Mouse (Mus musculus) layer of hippocampus, adult 9-11 months (tissue): ENCODE results near the gene Fabp3.

Source experiments
- DNase-seq: peaks from one replicate; pipeline ENCODE4 v3.0.0; 2022

The Fabp3 gene

DNA sequence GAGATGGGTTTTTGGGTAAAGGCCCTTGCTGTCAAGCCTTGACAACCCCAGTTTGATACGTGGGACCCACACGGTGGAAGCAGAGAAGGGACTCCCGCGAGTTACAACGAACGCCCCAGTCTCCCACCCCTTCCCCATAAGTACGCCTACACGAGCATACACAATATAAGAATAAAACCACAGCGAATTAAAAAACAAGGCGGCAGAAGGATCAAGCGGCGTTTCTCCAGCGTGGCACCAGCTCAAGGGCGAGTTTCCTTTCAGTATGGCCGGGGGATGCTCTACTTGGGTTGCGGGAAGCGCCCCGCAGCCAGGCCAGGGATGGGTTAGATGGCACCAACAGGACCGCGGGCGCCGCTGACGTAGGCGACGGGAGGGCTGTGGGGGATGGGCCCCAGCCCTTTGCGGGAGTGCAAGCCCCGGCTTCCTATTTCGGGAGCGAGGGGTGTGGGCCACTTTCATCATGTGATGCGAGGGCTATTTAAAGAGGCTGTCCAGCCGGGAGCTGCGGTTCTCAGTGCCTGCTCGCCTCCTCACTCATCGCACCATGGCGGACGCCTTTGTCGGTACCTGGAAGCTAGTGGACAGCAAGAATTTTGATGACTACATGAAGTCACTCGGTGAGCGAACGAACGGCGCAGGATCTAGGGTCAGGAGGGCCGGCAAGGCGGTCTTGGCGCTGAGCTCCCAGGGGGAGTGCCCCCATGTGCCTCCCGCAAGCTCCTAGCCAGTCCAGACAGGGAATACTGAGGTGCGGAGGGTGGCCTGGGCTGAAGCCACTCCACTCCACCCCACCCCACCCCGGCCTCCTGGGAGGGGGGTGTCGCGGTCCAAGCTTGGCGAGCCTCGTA is at the start of gene Fabp3, which contains the start of gene Gm10570:
Gene Fabp3 (plus strand): TSS at position 365 of the 851 bp plus-strand sequence.
Gene Gm10570 (minus strand): TSS at position 444 of the 851 bp plus-strand sequence.
- peak; percentile 79 for DNase-seq

DNA sequence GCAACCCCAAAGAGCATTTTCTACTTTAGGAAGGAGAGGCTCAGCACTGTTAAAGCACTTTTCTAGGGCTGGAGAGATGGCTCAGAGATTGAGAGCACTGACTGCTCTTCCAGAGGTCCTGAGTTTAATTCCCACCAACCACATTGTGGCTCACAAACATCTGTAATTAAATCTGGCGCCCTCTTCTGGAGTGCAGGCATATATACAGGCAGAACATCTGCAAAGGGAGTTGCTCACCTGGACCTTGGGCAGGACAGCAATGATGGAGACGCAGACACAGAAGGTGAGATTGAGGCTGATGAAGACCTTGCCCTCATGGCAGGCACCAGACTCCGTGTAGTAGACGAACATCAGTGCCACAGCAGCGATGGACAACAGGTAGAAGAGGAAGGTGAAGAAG is 48.0 kb upstream of the Fabp3 start:
- DNase-seq = no peak

GRCm38 (mm10) chr4:130264131-130264530 is 44.3 kb upstream of the Fabp3 start:
- DNase-seq = no peak

- peak; percentile 41 for DNase-seq
These were observed 43.6 kb upstream of the Fabp3 start for GRCm38 (mm10) chr4:130264698-130265349.

DNA sequence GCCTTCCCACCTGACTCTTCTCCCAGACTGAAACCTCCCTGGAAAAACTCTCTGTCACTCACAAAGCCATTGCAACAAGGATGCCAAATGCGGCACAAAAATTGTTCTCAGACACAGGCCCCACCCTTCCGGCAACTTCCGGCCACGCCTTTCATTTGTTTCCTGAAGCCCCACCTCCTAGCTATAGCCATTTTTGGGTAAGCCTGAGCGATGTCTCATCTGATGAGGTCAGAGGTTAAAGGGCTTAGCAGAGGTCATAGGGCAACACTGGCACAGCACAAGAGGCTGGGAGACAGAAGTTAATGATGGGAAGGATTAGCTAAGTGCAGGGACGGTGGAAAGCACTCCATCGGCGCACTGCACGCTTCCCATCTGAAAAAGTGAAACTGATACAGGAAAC is 41.8 kb upstream of the Fabp3 start:
- DNase-seq = no peak

GRCm38 (mm10) chr4:130267069-130267468 is 41.3 kb upstream of the Fabp3 start:
- DNase-seq = no peak

GRCm38 (mm10) chr4:130268736-130269135 is 39.7 kb upstream of the Fabp3 start:
- no peak for DNase-seq

GRCm38 (mm10) chr4:130270089-130270488 is 38.3 kb upstream of the Fabp3 start:
- peak; percentile 89 for DNase-seq

DNA sequence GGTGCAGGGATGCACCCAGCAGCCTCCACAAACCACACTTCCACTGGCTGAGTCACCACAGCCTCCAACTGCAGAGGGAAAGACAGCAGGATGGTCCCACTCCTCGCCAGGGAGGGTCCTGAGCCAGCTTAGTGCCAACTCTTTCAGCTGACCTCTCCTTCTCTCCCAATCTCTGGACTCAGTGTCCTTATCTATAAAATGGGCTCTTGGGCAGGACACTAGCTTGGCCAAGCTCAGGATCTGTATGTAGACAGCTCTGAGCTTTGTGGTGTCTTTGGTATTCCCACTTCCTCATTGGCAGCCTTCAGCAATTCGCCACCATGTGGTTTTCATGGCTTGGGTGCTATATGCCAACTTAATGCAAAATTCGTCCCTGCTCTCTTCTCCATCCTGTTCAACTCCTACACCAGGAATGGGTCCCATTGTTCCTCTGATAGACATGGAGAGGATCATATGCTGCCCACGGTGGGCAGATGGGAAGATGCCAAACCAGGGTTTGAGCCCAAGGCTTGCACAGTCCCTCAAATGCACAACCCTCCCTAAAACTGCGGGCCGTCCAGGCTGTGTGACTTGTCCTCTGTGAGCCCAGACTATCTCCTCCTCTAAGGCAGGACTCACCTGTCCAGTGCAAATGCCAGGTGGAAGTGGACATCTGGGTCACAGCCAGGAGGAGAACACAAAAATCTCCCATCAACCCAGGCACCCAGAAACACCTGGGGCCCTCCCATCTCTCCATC is 37.6 kb upstream of the Fabp3 start:
- peak; percentile 46 for DNase-seq

DNA sequence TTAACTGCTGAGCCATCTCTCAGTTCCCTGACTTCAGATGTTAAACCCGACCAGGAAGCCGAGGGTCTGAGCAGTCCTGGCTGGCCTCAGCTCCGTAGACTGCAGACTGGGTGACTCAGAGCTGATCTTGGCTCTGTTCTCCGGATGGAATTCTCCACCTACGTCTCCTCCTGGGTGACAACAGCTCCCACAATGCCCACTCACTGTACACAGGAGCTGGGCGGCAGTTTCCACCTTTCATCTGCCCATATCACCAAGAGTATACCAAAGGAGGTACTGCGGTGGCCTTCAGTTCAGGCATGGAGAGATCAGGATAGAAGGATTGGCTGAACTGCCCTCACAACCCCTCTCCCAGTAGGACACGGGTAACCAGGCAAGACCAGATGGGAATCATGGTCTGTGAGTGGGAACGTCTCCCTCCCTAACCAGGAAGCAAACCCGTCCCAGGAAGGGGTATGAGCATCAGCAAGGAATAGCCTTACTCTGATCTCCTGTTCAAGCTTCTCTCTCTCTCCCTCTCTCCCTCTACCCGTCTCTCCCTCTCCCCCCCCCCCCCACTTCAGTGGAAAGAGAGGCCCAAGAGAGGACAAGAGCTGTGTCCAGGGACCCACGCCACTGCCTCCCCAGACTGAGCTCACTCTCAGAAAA is 34.6 kb upstream of the Fabp3 start:
- peak; percentile 59 for DNase-seq

DNA sequence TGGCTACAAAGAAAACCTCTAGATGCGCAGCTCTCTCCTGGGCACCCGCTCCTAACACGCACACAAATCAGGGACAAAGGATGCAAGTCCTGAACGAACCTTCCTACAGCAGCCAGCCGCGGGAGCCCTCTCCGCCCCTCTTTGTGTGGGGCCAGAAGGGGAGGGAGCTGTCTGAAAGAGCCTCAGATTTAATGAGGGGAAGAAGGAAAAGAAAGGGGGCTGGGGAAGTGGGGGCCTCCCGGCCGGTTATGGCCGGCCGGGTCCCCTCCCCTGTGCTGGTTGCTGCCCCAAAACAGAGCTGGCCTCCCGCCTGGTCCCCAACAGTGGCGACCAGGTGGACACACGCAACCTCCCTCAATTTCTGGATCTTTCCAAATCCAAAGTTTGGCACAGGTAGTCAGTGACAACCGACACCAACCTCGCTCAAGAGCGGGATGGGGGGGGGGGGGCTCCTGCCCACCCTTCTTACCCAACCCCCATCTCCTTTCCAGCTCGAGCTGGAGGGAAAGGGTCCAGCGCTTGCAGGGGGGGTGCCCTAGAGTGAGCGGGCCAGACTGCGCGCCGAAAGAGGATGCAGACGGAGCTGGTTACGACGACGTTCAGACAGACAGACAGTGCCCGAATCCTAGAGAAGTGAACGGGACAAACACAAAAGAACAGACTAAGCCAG is 33.9 kb upstream of the Fabp3 start:
- DNase-seq = no peak

GRCm38 (mm10) chr4:130275016-130275822 is 33.2 kb upstream of the Fabp3 start:
- DNase-seq = no peak

GRCm38 (mm10) chr4:130275823-130276105 is 32.6 kb upstream of the Fabp3 start:
- no peak for DNase-seq

GRCm38 (mm10) chr4:130276573-130277176 is 31.7 kb upstream of the Fabp3 start:
- no peak for DNase-seq

DNA sequence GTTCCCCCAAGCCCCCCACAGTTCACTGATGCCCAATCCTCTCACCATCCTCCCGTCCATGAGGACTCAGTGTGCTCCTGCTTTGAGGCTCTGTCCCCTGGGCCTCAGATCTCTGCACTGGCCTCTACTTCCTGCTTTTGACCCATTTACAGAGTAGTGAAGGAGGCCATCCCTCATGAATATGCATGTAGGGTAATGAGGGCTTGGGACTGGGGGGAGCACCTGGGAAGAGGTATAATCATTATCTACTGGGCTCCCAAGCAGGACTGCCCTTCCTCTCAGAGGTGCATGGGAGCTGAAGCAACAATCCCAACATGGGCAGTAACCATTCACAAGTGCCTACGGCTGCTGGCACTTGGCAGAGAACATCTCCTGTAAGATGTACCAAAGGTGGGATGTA is 29.3 kb upstream of the Fabp3 start, which contains the start of gene Serinc2:
Gene Serinc2 (minus strand): TSS at position 101 of the 400 bp plus-strand sequence.
- DNase-seq = no peak

GRCm38 (mm10) chr4:130282856-130283255 is 25.5 kb upstream of the Fabp3 start:
- DNase-seq = no peak

- DNase-seq = no peak
These were observed 24.6 kb upstream of the Fabp3 start for GRCm38 (mm10) chr4:130283826-130284225.

GRCm38 (mm10) chr4:130286531-130286930 is 21.9 kb upstream of the Fabp3 start:
- no peak for DNase-seq

GRCm38 (mm10) chr4:130289824-130290223 is 18.6 kb upstream of the Fabp3 start:
- DNase-seq = no peak

DNA sequence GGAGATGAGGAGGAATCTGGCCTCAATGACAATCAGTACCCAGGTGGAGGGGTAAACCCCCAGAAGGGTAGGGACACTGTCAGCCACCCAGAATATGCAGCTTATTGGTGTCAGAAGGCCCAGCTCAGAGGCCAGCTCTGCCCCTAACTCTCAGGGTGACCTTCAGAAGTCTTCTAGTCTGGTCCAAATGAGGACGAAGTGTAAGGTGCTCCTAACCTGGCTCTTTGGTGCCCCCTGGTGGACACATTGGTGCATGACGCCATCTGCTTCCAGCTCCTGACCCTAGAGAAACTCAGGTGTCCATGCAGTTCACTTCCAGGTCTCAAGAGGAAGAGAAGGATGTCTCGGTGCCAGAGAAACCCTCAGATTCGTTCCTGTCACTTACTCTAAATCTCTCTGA is 16.1 kb upstream of the Fabp3 start:
- DNase-seq = no peak

- no peak for DNase-seq
These were observed 13.9 kb upstream of the Fabp3 start for GRCm38 (mm10) chr4:130294513-130294912.
